Comparison of ENCODE assay signal across 24 mouse cellular contexts in the genomic region with DNA sequence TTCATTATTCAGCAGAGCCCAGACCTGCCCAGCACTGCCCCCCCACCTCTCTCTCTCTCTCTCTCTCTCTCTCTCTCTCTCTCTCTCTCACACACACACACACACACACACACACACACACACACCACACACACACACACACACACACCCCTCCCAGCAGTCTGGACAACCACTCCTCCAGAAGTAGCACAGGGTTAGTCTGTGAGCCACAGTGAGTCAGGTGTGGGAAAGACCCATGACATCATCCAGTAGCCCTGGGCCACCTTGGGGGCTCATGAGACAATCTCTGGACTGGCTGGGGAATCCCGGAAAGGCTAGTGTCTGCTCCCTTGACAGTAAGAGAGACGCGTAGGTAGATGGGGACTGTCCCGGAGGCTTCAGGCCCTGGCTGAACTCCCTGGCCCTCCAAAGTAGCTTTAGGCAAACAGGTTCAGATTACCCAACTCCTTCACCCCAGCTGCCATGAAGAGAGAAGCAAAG. TPM values are rescaled to one million over a fixed set of nuclear protein-coding genes. Genes with fewer than 3 reads are reported as not detected.
DNase-seq lines count a peak whose midpoint lies in the region; ATAC-seq and TF ChIP-seq lines count a peak whose summit lies in the region.
"Had no signal": no experiment of that assay in that cellular context is flagged by ENCODE, and none has a peak within 500 bp of the region (broad histone marks: within the 10 kb centered on the region; RNA-seq: fewer than 3 reads in every experiment).

No protein-coding gene starts in this region.

- DNase-seq in A20 (ENCODE audit: low read depth, low spot score): peak; percentile 64
- peak; percentile 71 for DNase-seq in CD4-positive, CD25-positive, alpha-beta regulatory T cell, adult 2 months (ENCODE audit: low read depth, low spot score)
- DNase-seq in Patski (ENCODE audit: low read depth, low spot score): peak; percentile 96
- DNase-seq in stomach, postnatal 0 days (ENCODE audit: low spot score): no peak
- no peak for DNase-seq in layer of hippocampus, adult 9-10 months (ENCODE audit: low spot score)
- no peak for DNase-seq in midbrain, postnatal 0 days (ENCODE audit: low spot score)
- DNase-seq: adrenal gland, adult 8-10 months; cerebellum, adult 8-10 months; cerebellum, postnatal 36 days; gastrocnemius, postnatal 10 days; heart, postnatal 14 days; left cerebral cortex, postnatal 4 days; liver, embryonic 13.5 days; lung, adult 18-20 months; lung, postnatal 4 days had no signal

- no peak for TF ChIP-seq EP300 in stomach, postnatal 0 days (optimal IDR thresholded peaks at IDR 0.05)

- in situ Hi-C loops in Patski (cut with MboI; ENCODE audit: low pct_unique_long_range_greater_than_20kb): loop anchor here (5.0 kb wide), 1 partner anchor 39 kb away; no protein-coding TSS in a partner anchor

- H3K27me3 ChIP-seq in Patski: no peaks in the 10 kb centered on the region
- no peaks in the 10 kb centered on the region for H3K27me3 ChIP-seq in stomach, postnatal 0 days (ENCODE audit: control insufficient read depth, insufficient read depth, low read length)
- no peaks in the 10 kb centered on the region for H3K27me3 ChIP-seq in midbrain, postnatal 0 days (ENCODE audit: insufficient read depth, low read length)
- H3K27me3 ChIP-seq: forebrain, embryonic 13.5 days; kidney, embryonic 15.5 days; midbrain, embryonic 13.5 days had no signal

- H3K36me3 ChIP-seq in stomach, postnatal 0 days (ENCODE audit: control insufficient read depth, insufficient read depth, low read length): no peaks in the 10 kb centered on the region
- no peaks in the 10 kb centered on the region for H3K36me3 ChIP-seq in midbrain, postnatal 0 days (ENCODE audit: insufficient read depth, low read length)
- H3K36me3 ChIP-seq: hindbrain, embryonic 10.5 days; kidney, embryonic 15.5 days; liver, embryonic 13.5 days; midbrain, embryonic 13.5 days had no signal

- H3K4me3 ChIP-seq in stomach, postnatal 0 days (ENCODE audit: low read depth, low read length): no peak overlapping the region
- no peak overlapping the region for H3K4me3 ChIP-seq in midbrain, postnatal 0 days (ENCODE audit: low read depth, low read length)
- H3K4me3 ChIP-seq: forebrain, embryonic 13.5 days; hindbrain, embryonic 10.5 days; kidney, embryonic 15.5 days; liver, embryonic 13.5 days; megakaryocyte, embryonic 14.5 days; midbrain, embryonic 13.5 days had no signal

- 82% methylated on average over 4 of the region's 4 CpGs for WGBS in stomach, postnatal 0 days
- 90% methylated on average over 4 of the region's 4 CpGs for WGBS in midbrain, postnatal 0 days

- no peak for TF ChIP-seq CTCF in Patski (IDR thresholded peaks at IDR 0.05)
- no peak for TF ChIP-seq CTCF in stomach, postnatal 0 days (IDR thresholded peaks at IDR 0.05; ENCODE audit: low read depth)
- no peak for TF ChIP-seq CTCF in midbrain, postnatal 0 days (IDR thresholded peaks at IDR 0.05)

- H3K27ac ChIP-seq in stomach, postnatal 0 days (replicated peaks): no peak overlapping the region
- H3K27ac ChIP-seq in midbrain, postnatal 0 days (ENCODE audit: low read depth, low read length): no peak overlapping the region
- H3K27ac ChIP-seq: forebrain, embryonic 13.5 days; hindbrain, embryonic 10.5 days; hindbrain, postnatal 0 days; kidney, embryonic 15.5 days; liver, embryonic 13.5 days; midbrain, embryonic 13.5 days had no signal

- CTCF ChIA-PET in Patski (lab: Charles Lee): no interaction called here

- POLR2A ChIA-PET in Patski (lab: Charles Lee): interaction anchor here (2.3 to 6.6 kb wide), 2 partner anchors 36 to 47 kb away, joined by 8 to 44 read pairs; a partner anchor contains a TSS

- no peak overlapping the region for H3K4me2 ChIP-seq in stomach, postnatal 0 days (replicated peaks; ENCODE audit: low read depth)
- H3K4me2 ChIP-seq in midbrain, postnatal 0 days (ENCODE audit: low read depth, low read length, poor library complexity, severe bottlenecking): no peak overlapping the region
- H3K4me2 ChIP-seq: forebrain, embryonic 13.5 days; kidney, embryonic 15.5 days; liver, embryonic 13.5 days; midbrain, embryonic 13.5 days had no signal

- peak; percentile 33 for ATAC-seq in Patski
- ATAC-seq in stomach, postnatal 0 days (ENCODE audit: low FRiP score, low TSS enrichment): peak; percentile 47; the same call in 1 of the 2 replicates
- no peak for ATAC-seq in midbrain, postnatal 0 days (ENCODE audit: low FRiP score)
- ATAC-seq: forebrain, embryonic 13.5 days; hindbrain, postnatal 0 days; intestine, postnatal 0 days; lung, postnatal 0 days; midbrain, embryonic 13.5 days had no signal

- no peak overlapping the region for H3K9ac ChIP-seq in stomach, postnatal 0 days (ENCODE audit: low read length)
- no peak overlapping the region for H3K9ac ChIP-seq in midbrain, postnatal 0 days (replicated peaks; ENCODE audit: low read length, poor library complexity, severe bottlenecking)
- H3K9ac ChIP-seq: forebrain, embryonic 13.5 days; kidney, embryonic 15.5 days; liver, embryonic 13.5 days; midbrain, embryonic 13.5 days had no signal

- H3K4me1 ChIP-seq in stomach, postnatal 0 days (replicated peaks; ENCODE audit: control insufficient read depth, insufficient read depth): no peaks in the 10 kb centered on the region
- no peaks in the 10 kb centered on the region for H3K4me1 ChIP-seq in midbrain, postnatal 0 days (ENCODE audit: insufficient read depth, low read length)
- H3K4me1 ChIP-seq: forebrain, embryonic 13.5 days; liver, embryonic 13.5 days had no signal

- H3K9me3 ChIP-seq in stomach, postnatal 0 days (ENCODE audit: control insufficient read depth, low read length): no peaks in the 10 kb centered on the region
- H3K9me3 ChIP-seq in midbrain, postnatal 0 days (ENCODE audit: low read length): no peaks in the 10 kb centered on the region
- H3K9me3 ChIP-seq: forebrain, embryonic 13.5 days; hindbrain, embryonic 10.5 days; kidney, embryonic 15.5 days; liver, embryonic 13.5 days; midbrain, embryonic 13.5 days had no signal

RNA-seq across cellular contexts. Expression of a gene that starts 30.0 kb away (rescaled TPM):
- polyA plus RNA-seq in Patski (2021): 91.6 TPM
- polyA plus RNA-seq in stomach, postnatal 0 days (2015; fragmentation: Nextera tagmentation; extraction: Ambion mirVana): 53.7 TPM in 2 replicates
- total RNA-seq in midbrain, postnatal 0 days (2014; rRNA removed): 162 and 220 TPM in 2 replicates
- 81.5 and 88.5 TPM in 2 replicates for polyA plus RNA-seq in midbrain, postnatal 0 days (2015; fragmentation: Nextera tagmentation; extraction: Ambion mirVana)
- total RNA-seq: neutrophil, adult 5-6 weeks had no signal

RNA-seq across cellular contexts. Expression of a gene that starts 30.6 kb away (rescaled TPM):
- 938 TPM for polyA plus RNA-seq in Patski (2021)
- polyA plus RNA-seq in stomach, postnatal 0 days (2015; fragmentation: Nextera tagmentation; extraction: Ambion mirVana): 706 and 736 TPM in 2 replicates
- total RNA-seq in midbrain, postnatal 0 days (2014; rRNA removed): 511 and 632 TPM in 2 replicates
- 500 and 515 TPM in 2 replicates for polyA plus RNA-seq in midbrain, postnatal 0 days (2015; fragmentation: Nextera tagmentation; extraction: Ambion mirVana)

RNA-seq across cellular contexts. Expression of a gene that starts 46.3 kb away (rescaled TPM):
- polyA plus RNA-seq in Patski (2021): 96.5 TPM
- 3.1 and 3.6 TPM in 2 replicates for polyA plus RNA-seq in stomach, postnatal 0 days (2015; fragmentation: Nextera tagmentation; extraction: Ambion mirVana)
- 20.5 and 24.4 TPM in 2 replicates for total RNA-seq in midbrain, postnatal 0 days (2014; rRNA removed)
- polyA plus RNA-seq in midbrain, postnatal 0 days (2015; fragmentation: Nextera tagmentation; extraction: Ambion mirVana): 8.7 and 9.2 TPM in 2 replicates

Comparison
In these comparisons a context has a peak if more than half of its experiments do, and no peak if none do; other contexts are left out.
1. DNase-seq: peak in A20 (single experiment), CD4-positive, CD25-positive, alpha-beta regulatory T cell, adult 2 months (single experiment) and Patski (single experiment); none in stomach, postnatal 0 days (single experiment), layer of hippocampus, adult 9-10 months (single experiment) and midbrain, postnatal 0 days (single experiment).